Mouse (Mus musculus) midbrain, embryonic 11.5 days (tissue): ENCODE data around the gene Cyb5rl. TPM values are rescaled to one million over a fixed set of nuclear protein-coding genes. Genes with fewer than 3 reads are reported as not detected.

Source experiments
- ATAC-seq: fragments of 200-750 bp; cut with Nextera tagmentation; 2 replicates; pipeline ENCODE4 v1.8.0; 2017; ENCODE audit warnings: moderate TSS enrichment, moderate library complexity; ENCODE audit not compliant: low FRiP score
- DNase-seq: peaks from one replicate; pipeline ENCODE4 v3.0.0; 2015; ENCODE audit warnings: low spot score; ENCODE audit errors: missing footprints
- H3K27ac ChIP-seq: fragments of 300-500 bp; sonication (generic); 2 replicates; pipeline ENCODE4 v1.5.1; 2014; ENCODE audit warnings: low read depth, low read length
- H3K27me3 ChIP-seq: fragments of 300-500 bp; sonication (generic); 2 replicates; pipeline ENCODE4 v1.6.1; 2014; ENCODE audit warnings: mild to moderate bottlenecking, low read length, moderate library complexity, mixed read lengths; ENCODE audit not compliant: control insufficient read depth, insufficient read depth
- H3K36me3 ChIP-seq: fragments of 300-500 bp; sonication (generic); 2 replicates; pipeline ENCODE4 v1.6.1; 2014; ENCODE audit warnings: mild to moderate bottlenecking, low read length, moderate library complexity, mixed read lengths; ENCODE audit not compliant: control insufficient read depth, insufficient read depth
- H3K4me1 ChIP-seq: fragments of 300-500 bp; sonication (generic); 2 replicates; pipeline ENCODE4 v1.6.1; 2014; ENCODE audit warnings: low read length; ENCODE audit not compliant: control insufficient read depth, insufficient read depth
- H3K4me2 ChIP-seq: fragments of 300-500 bp; sonication (generic); 2 replicates; pipeline ENCODE4 v1.6.1; 2014; ENCODE audit warnings: mild to moderate bottlenecking, moderate library complexity
- H3K4me3 ChIP-seq: fragments of 300-500 bp; sonication (generic); 2 replicates; pipeline ENCODE4 v1.5.1; 2014; ENCODE audit warnings: low read depth, low read length
- H3K9ac ChIP-seq: fragments of 300-500 bp; sonication (generic); 2 replicates; pipeline ENCODE4 v1.6.1; 2014; ENCODE audit warnings: low read length
- H3K9me3 ChIP-seq: fragments of 300-500 bp; sonication (generic); 2 replicates; pipeline ENCODE4 v1.6.1; 2016; ENCODE audit warnings: low read length; ENCODE audit not compliant: control insufficient read depth
- WGBS: fragments of 180-500 bp; shearing (Covaris S2); extraction: QIAGEN DNeasy Blood & Tissue Kit; methylation state at CpG from one replicate; pipeline ENCODE4 v1.1.7; 2014; 5-methylcytosine and 5-hydroxymethylcytosine counted together
- polyA plus RNA-seq: library from polyadenylated mRNA; unstranded; fragments of >200 nt; fragmentation: Nextera tagmentation; extraction: Ambion mirVana; gene quantifications from 2 replicates; pipeline ENCODE4 v1.2.1, GENCODE M21; 2014

Cyb5rl gene
- polyA plus RNA-seq, 1 experiment from 2014 or later, result 5.6 TPM

GRCm38 (mm10) chr4:107035689-107036088 lies 31.1 kb upstream of the Cyb5rl start:
- WGBS, result 88% methylated on average over 4 of the region's 4 CpGs
- Histone ChIP-seq H3K4me2 (no peak overlapping the region), H3K4me3 (no peak overlapping the region), H3K4me1 (peaks cover 8% of the 10 kb centered on the region), H3K9me3 (no peaks in the 10 kb centered on the region), H3K36me3 (peaks cover 19% of the 10 kb centered on the region), H3K9ac (no peak overlapping the region), H3K27me3 (no peaks in the 10 kb centered on the region), H3K27ac (no peak overlapping the region)
- ATAC-seq (no peak), DNase-seq (no peak)

GRCm38 (mm10) chr4:107036985-107037384 lies 29.8 kb upstream of the Cyb5rl start:
- peaks cover 17% of the 10 kb centered on the region; the same call in 1 of the 2 replicates for H3K36me3 ChIP-seq
- H3K9ac ChIP-seq, result no peak overlapping the region
- peaks cover 8% of the 10 kb centered on the region for H3K4me1 ChIP-seq
- ATAC-seq (no peak), DNase-seq (no peak)
- H3K4me2 ChIP-seq, result no peak overlapping the region
- no peak overlapping the region for H3K27ac ChIP-seq
- 90% methylated on average over 2 of the region's 2 CpGs for WGBS
- H3K9me3 ChIP-seq, result no peaks in the 10 kb centered on the region
- H3K4me3 ChIP-seq, result no peak overlapping the region
- no peaks in the 10 kb centered on the region for H3K27me3 ChIP-seq

DNA sequence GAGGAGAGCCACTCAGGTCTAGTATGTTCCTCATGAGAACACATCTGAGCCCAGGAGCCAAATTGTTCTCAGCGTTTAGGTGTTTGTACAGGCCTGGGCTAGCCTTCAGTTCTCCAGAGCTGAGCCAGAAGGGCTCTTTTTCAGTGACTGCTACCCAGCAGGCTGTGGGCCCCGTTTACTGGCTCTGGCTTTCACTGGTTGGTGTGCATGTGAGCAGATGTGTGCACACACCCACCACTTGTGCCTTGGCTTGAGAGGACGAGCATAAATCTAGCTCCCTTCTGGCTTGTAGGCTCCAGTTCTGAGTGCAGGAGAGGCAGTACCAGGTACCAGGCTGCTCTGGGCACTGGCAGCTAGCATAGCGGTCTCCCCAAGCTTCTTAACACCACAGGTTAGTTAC lies 28.5 kb upstream of the Cyb5rl start:
- no peak overlapping the region for H3K9ac ChIP-seq
- no peak overlapping the region for H3K27ac ChIP-seq
- H3K4me2 ChIP-seq, result no peak overlapping the region
- no peak overlapping the region for H3K4me3 ChIP-seq
- peaks cover 8% of the 10 kb centered on the region for H3K4me1 ChIP-seq
- H3K36me3 ChIP-seq, result peaks cover 16% of the 10 kb centered on the region; the same call in 1 of the 2 replicates
- H3K27me3 ChIP-seq, result no peaks in the 10 kb centered on the region
- DNase-seq (no peak), ATAC-seq (no peak)
- 81% methylated on average over 4 of the region's 4 CpGs for WGBS
- no peaks in the 10 kb centered on the region for H3K9me3 ChIP-seq

GRCm38 (mm10) chr4:107039270-107039669 lies 27.5 kb upstream of the Cyb5rl start:
- DNase-seq (no peak), ATAC-seq (peak; percentile 57; the same call in 1 of the 2 replicates)
- Histone ChIP-seq H3K4me3 (no peak overlapping the region), H3K9me3 (no peaks in the 10 kb centered on the region), H3K36me3 (peaks cover 18% of the 10 kb centered on the region; the same call in 1 of the 2 replicates), H3K9ac (no peak overlapping the region), H3K4me2 (no peak overlapping the region), H3K27me3 (no peaks in the 10 kb centered on the region), H3K27ac (no peak overlapping the region; the same call in 1 of the 2 replicates), H3K4me1 (peaks cover 8% of the 10 kb centered on the region)
- 61% methylated on average over 8 of the region's 8 CpGs for WGBS

- Histone ChIP-seq H3K27me3 (no peaks in the 10 kb centered on the region), H3K36me3 (peaks cover 37% of the 10 kb centered on the region), H3K9ac (no peak overlapping the region), H3K4me3 (no peak overlapping the region), H3K9me3 (no peaks in the 10 kb centered on the region), H3K4me1 (peaks cover 8% of the 10 kb centered on the region), H3K4me2 (no peak overlapping the region), H3K27ac (no peak overlapping the region)
- no peak for ATAC-seq
- 95% methylated on average over 6 of the region's 6 CpGs for WGBS
- DNase-seq, result no peak
These were observed 24.5 kb upstream of the Cyb5rl start for GRCm38 (mm10) chr4:107042304-107042703.

GRCm38 (mm10) chr4:107045188-107045587 lies 21.6 kb upstream of the Cyb5rl start:
- peaks cover 43% of the 10 kb centered on the region for H3K36me3 ChIP-seq
- no peaks in the 10 kb centered on the region for H3K27me3 ChIP-seq
- no peak for ATAC-seq
- H3K4me3 ChIP-seq, result no peak overlapping the region
- no peak for DNase-seq
- H3K9me3 ChIP-seq, result no peaks in the 10 kb centered on the region
- no peak overlapping the region for H3K9ac ChIP-seq
- H3K27ac ChIP-seq, result no peak overlapping the region
- no peaks in the 10 kb centered on the region for H3K4me1 ChIP-seq
- WGBS, result 96% methylated on average over 13 of the region's 13 CpGs
- H3K4me2 ChIP-seq, result no peak overlapping the region

GRCm38 (mm10) chr4:107047806-107048205 lies 19.0 kb upstream of the Cyb5rl start:
- H3K9ac ChIP-seq, result no peak overlapping the region
- H3K27me3 ChIP-seq, result no peaks in the 10 kb centered on the region
- DNase-seq (no peak), ATAC-seq (no peak)
- no peak overlapping the region for H3K27ac ChIP-seq
- WGBS, result 84% methylated on average over 5 of the region's 5 CpGs
- H3K9me3 ChIP-seq, result no peaks in the 10 kb centered on the region
- no peak overlapping the region for H3K4me2 ChIP-seq
- H3K4me1 ChIP-seq, result peaks cover 3% of the 10 kb centered on the region; the same call in 1 of the 2 replicates
- H3K4me3 ChIP-seq, result no peak overlapping the region
- H3K36me3 ChIP-seq, result peaks cover 35% of the 10 kb centered on the region

GRCm38 (mm10) chr4:107048568-107049162 lies 18.1 kb upstream of the Cyb5rl start:
- no peak overlapping the region for H3K27ac ChIP-seq
- peaks cover 3% of the 10 kb centered on the region; the same call in 1 of the 2 replicates for H3K4me1 ChIP-seq
- 90% methylated on average over 11 of the region's 11 CpGs for WGBS
- DNase-seq, result no peak
- no peak overlapping the region for H3K4me3 ChIP-seq
- no peaks in the 10 kb centered on the region for H3K9me3 ChIP-seq
- H3K36me3 ChIP-seq, result peaks cover 32% of the 10 kb centered on the region
- no peaks in the 10 kb centered on the region for H3K27me3 ChIP-seq
- no peak overlapping the region for H3K9ac ChIP-seq
- no peak for ATAC-seq
- H3K4me2 ChIP-seq, result no peak overlapping the region

DNA sequence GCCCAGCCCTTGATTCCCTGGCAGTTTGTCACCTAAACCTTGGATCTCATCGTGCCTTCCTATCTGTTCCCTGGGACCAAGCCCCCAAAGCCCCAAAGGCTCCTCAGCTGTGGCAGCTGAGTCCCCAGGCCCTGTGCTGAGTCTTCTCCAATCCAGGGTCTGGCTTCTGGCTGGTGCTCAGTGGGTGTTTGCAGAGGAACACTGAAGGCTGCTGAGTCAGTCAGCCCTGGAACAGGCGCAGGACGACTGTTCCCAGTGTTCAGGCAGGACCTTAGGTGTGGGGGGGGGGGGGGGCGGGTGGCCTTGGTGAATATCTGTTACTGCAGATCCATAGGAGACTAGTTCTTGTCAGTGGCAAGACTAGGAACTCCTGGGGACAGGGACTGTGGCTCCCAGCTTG lies 14.9 kb upstream of the Cyb5rl start:
- DNase-seq (no peak), ATAC-seq (no peak)
- H3K4me3 ChIP-seq, result no peak overlapping the region
- H3K27me3 ChIP-seq, result no peaks in the 10 kb centered on the region
- H3K4me2 ChIP-seq, result no peak overlapping the region
- H3K27ac ChIP-seq, result no peak overlapping the region
- WGBS, result 47% methylated on average over 4 of the region's 4 CpGs
- peaks cover 15% of the 10 kb centered on the region for H3K36me3 ChIP-seq
- peaks cover 3% of the 10 kb centered on the region; the same call in 1 of the 2 replicates for H3K4me1 ChIP-seq
- H3K9me3 ChIP-seq, result no peaks in the 10 kb centered on the region
- H3K9ac ChIP-seq, result no peak overlapping the region
